Mouse (Mus musculus) embryonic facial prominence, embryonic 11.5 days (tissue): ENCODE results near the gene Spesp1. TPM values are rescaled to one million over a fixed set of nuclear protein-coding genes. Genes with fewer than 3 reads are reported as not detected.
A peak's percentile ranks its signal among the peaks of the same experiment; 100 is the strongest.

ENCODE experiments used
- ATAC-seq: fragments of 200-750 bp; cut with Nextera tagmentation; replicated peaks from 2 replicates; pipeline ENCODE4 v1.8.0; 2017; ENCODE audit warnings: low read depth; ENCODE audit not compliant: insufficient number of reproducible peaks, low FRiP score, low TSS enrichment
- DNase-seq: peaks from one replicate; pipeline ENCODE4 v3.0.0-alpha.2; 2015; ENCODE audit warnings: low spot score
- H3K27ac ChIP-seq: fragments of 300-500 bp; sonication (generic); replicated peaks from 2 replicates; pipeline ENCODE4 v1.5.1; 2014; ENCODE audit warnings: mild to moderate bottlenecking, low read depth, low read length, control low read depth
- H3K27me3 ChIP-seq: fragments of 300-500 bp; sonication (generic); 2 replicates; pipeline ENCODE4 v1.6.1; 2014; ENCODE audit warnings: mild to moderate bottlenecking, low read length, moderate library complexity, mixed read lengths; ENCODE audit not compliant: control insufficient read depth, insufficient read depth
- H3K36me3 ChIP-seq: fragments of 300-500 bp; sonication (generic); replicated peaks from 2 replicates; pipeline ENCODE4 v1.6.1; 2014; ENCODE audit warnings: low read depth, mild to moderate bottlenecking, low read length, moderate library complexity, mixed read lengths; ENCODE audit not compliant: control insufficient read depth, insufficient read depth
- H3K4me1 ChIP-seq: fragments of 300-500 bp; sonication (generic); 2 replicates; pipeline ENCODE4 v1.6.1; 2014; ENCODE audit warnings: low read length, mixed read lengths; ENCODE audit not compliant: control insufficient read depth, insufficient read depth
- H3K4me2 ChIP-seq: fragments of 300-500 bp; sonication (generic); 2 replicates; pipeline ENCODE4 v1.6.1; 2014; ENCODE audit warnings: low read depth, mild to moderate bottlenecking, control low read depth, low read length, moderate library complexity
- H3K4me3 ChIP-seq: fragments of 300-500 bp; sonication (generic); 2 replicates; pipeline ENCODE4 v1.5.1; 2014; ENCODE audit warnings: low read depth, low read length, control low read depth
- H3K9ac ChIP-seq: fragments of 300-500 bp; sonication (generic); replicated peaks from 2 replicates; pipeline ENCODE4 v1.6.1; 2014; ENCODE audit warnings: mild to moderate bottlenecking, control low read depth, low read length
- H3K9me3 ChIP-seq: fragments of 300-500 bp; sonication (generic); replicated peaks from 2 replicates; pipeline ENCODE4 v1.6.1; 2016; ENCODE audit warnings: mild to moderate bottlenecking, low read length, inconsistent platforms, mixed read lengths; ENCODE audit not compliant: control insufficient read depth
- WGBS: fragments of 180-500 bp; shearing (Covaris S2); extraction: QIAGEN DNeasy Blood & Tissue Kit; methylation state at CpG from one replicate; pipeline ENCODE4 v1.1.7; 2014; 5-methylcytosine and 5-hydroxymethylcytosine counted together
- polyA plus RNA-seq: library from polyadenylated mRNA; unstranded; fragments of >200 nt; fragmentation: Nextera tagmentation; extraction: Ambion mirVana; gene quantifications from 2 replicates; pipeline ENCODE4 v1.2.1, GENCODE M21; 2014

The Spesp1 gene
- polyA plus RNA-seq, 1 experiment from 2014 or later: not detected

- ATAC-seq (no peak), DNase-seq (no peak)
- H3K9me3 ChIP-seq: no peaks in the 10 kb centered on the region
- no peak overlapping the region for H3K4me2 ChIP-seq
- no peak overlapping the region for H3K9ac ChIP-seq
- no peak overlapping the region for H3K27ac ChIP-seq
- no peak overlapping the region for H3K4me3 ChIP-seq
- no peaks in the 10 kb centered on the region; the same call in 1 of the 2 replicates for H3K4me1 ChIP-seq
- H3K36me3 ChIP-seq: no peaks in the 10 kb centered on the region
- H3K27me3 ChIP-seq: no peaks in the 10 kb centered on the region
- 83% methylated on average over 5 of the region's 5 CpGs for WGBS
Measured at GRCm38 (mm10) chr9:62261006-62261405, 21.0 kb downstream of the Spesp1 start.

GRCm38 (mm10) chr9:62258005-62258404 is 24.0 kb downstream of the Spesp1 start:
- Histone ChIP-seq H3K9me3 (no peaks in the 10 kb centered on the region), H3K4me2 (no peak overlapping the region), H3K4me3 (no peak overlapping the region), H3K36me3 (no peaks in the 10 kb centered on the region), H3K4me1 (no peaks in the 10 kb centered on the region; the same call in 1 of the 2 replicates), H3K27me3 (no peaks in the 10 kb centered on the region), H3K9ac (no peak overlapping the region), H3K27ac (no peak overlapping the region)
- no peak for DNase-seq
- no peak for ATAC-seq
- 89% methylated on average over 11 of the region's 11 CpGs for WGBS

DNA sequence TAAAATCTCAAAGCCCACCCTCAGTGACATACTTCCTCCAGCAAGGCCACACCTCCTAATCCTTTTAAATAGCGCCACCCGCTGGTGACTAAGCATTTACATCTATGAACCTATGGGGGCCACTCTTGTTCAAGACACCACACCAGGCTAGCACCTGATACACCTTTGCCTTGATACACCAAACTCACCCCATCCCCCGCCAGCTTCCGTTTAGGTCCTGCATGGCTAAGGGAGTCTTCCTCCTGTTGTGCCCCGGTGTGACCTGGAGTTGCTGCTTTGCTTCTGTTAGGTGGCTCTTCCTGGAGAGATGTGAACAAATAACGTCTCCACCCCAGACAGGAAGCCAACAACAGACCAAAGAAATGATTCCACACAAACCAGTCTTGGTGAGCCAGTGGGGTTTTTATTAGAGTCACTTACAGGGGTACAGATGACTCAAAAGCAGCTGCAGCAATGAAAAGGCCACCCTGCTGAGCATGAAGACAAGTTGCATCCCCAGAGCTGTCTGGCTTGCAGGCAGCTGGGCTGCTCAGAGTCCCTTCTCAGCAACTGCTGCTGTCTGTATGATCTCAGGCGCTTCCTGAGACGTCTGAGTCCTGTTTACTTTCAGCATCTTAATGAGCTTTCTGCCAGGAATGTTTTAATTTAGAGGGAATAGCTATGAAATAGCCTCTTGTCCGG is 26.0 kb downstream of the Spesp1 start:
- Histone ChIP-seq H3K9me3 (no peaks in the 10 kb centered on the region), H3K4me2 (no peak overlapping the region), H3K27me3 (no peaks in the 10 kb centered on the region), H3K27ac (no peak overlapping the region), H3K9ac (no peak overlapping the region), H3K36me3 (no peaks in the 10 kb centered on the region), H3K4me1 (no peaks in the 10 kb centered on the region; the same call in 1 of the 2 replicates), H3K4me3 (no peak overlapping the region)
- WGBS: 64% methylated on average over 9 of the region's 9 CpGs
- ATAC-seq (no peak), DNase-seq (no peak)

DNA sequence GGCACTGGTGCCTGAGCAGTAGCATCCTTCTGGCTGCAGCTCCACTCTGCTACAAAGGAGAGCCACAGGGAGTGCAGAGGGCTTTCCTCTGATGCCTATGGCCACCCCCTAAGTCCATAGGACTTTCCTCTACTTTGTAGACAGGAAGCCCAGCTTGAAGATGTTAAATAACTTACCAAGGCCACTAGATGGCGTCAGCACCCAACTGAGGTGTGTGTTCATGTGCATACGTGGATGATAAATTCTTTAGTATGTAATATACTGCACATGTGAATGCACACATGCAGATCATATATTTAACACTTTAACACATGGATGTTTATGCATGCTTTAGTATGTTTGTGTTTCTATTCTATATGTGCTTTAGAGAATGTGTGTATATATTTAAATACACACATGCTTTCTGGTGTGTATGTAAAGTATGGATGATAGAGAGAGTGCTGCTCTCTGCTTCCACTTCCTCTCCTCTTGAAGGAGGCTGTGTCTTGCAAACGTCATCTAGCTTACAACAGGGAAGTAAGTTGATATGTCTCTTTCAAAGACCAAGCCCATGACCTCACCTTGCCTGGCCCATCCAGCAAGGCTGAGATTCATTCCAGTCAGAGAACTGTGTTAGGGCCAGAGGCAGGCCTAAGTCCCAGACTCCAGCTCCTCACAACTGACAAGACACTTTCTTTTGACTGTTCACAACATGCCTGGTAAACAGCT is 28.1 kb downstream of the Spesp1 start:
- Histone ChIP-seq H3K4me2 (no peak overlapping the region), H3K9me3 (no peaks in the 10 kb centered on the region), H3K27me3 (no peaks in the 10 kb centered on the region), H3K4me3 (no peak overlapping the region), H3K27ac (no peak overlapping the region), H3K4me1 (no peaks in the 10 kb centered on the region; the same call in 1 of the 2 replicates), H3K9ac (no peak overlapping the region), H3K36me3 (no peaks in the 10 kb centered on the region)
- WGBS: 17% methylated on average over 3 of the region's 3 CpGs
- DNase-seq (peak; percentile 64), ATAC-seq (no peak)

DNA sequence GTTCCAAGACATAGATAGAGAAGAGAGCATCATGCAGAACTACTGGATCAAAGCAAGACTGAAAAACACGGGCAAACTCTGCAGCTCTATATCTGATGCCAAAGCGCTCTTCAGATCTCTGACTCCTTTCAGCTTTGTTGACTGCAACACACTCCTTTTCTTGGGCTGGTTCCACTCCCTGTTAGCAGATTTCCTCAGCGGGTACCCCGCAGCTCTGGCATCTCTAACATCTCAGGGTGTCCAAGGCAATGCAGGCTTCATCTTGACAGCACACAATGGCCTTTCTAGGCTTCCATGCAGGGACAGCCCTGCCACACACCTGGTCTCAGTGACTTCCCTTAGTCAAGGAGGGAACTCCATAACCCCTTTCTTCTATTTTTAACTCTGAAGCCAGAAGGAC is 31.7 kb downstream of the Spesp1 start:
- Histone ChIP-seq H3K9me3 (no peaks in the 10 kb centered on the region), H3K27ac (no peak overlapping the region), H3K9ac (no peak overlapping the region), H3K4me3 (no peak overlapping the region), H3K4me2 (no peak overlapping the region), H3K4me1 (no peaks in the 10 kb centered on the region), H3K36me3 (no peaks in the 10 kb centered on the region), H3K27me3 (no peaks in the 10 kb centered on the region)
- DNase-seq (no peak), ATAC-seq (no peak)
- 87% methylated on average over 4 of the region's 4 CpGs for WGBS

DNA sequence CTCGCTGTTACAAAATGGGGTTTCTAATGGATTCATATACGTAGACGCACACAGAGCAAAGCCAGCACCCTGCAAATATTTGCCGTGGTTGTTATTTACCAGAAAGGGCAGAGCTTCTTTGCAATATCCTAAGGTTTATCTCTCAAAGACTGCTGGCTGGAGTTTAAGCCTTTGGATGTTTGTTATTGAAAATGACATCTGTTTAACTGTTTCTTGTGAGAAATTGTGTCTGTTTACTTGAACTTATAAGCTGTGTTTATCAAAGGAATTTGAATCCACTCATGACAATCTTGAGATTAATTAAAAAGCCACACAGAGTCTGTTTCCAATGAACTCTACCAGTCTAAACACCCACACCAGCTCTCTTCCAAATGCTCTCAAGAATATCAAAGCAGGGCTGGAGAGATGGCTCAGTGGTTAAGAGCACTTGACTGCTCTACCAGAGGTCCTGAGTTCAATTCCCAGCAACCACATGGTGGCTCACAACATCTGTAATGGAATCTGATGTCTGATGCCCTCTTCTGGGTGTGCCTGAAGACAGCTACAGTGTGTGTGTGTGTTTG is 35.5 kb downstream of the Spesp1 start:
- Histone ChIP-seq H3K9me3 (no peaks in the 10 kb centered on the region), H3K4me1 (no peaks in the 10 kb centered on the region), H3K9ac (no peak overlapping the region), H3K36me3 (no peaks in the 10 kb centered on the region), H3K27ac (no peak overlapping the region), H3K27me3 (no peaks in the 10 kb centered on the region), H3K4me3 (no peak overlapping the region), H3K4me2 (no peak overlapping the region)
- no peak for ATAC-seq
- WGBS: 81% methylated on average over 4 of the region's 4 CpGs
- DNase-seq: no peak

- Histone ChIP-seq H3K9me3 (no peaks in the 10 kb centered on the region), H3K9ac (no peak overlapping the region), H3K27ac (no peak overlapping the region), H3K27me3 (no peaks in the 10 kb centered on the region), H3K4me2 (no peak overlapping the region), H3K4me3 (no peak overlapping the region), H3K36me3 (no peaks in the 10 kb centered on the region), H3K4me1 (no peaks in the 10 kb centered on the region)
- ATAC-seq (no peak), DNase-seq (peak; percentile 35)
- 69% methylated on average over 17 of the region's 17 CpGs for WGBS
Measured at GRCm38 (mm10) chr9:62245612-62246379, 36.2 kb downstream of the Spesp1 start.
